Mouse (Mus musculus) ES-E14 (cell line): ENCODE data around the gene Sars2. TPM values are rescaled to one million over a fixed set of nuclear protein-coding genes. Genes with fewer than 3 reads are reported as not detected.

Experiments used
- DNase-seq: peaks from one replicate; pipeline ENCODE4 v3.0.0-alpha.2; 2013; ENCODE audit warnings: low read depth, low spot score
- H3K27ac ChIP-seq: 2 replicates; pipeline ENCODE4 v1.5.1; 2012; ENCODE audit warnings: low read depth, mild to moderate bottlenecking, low read length, moderate library complexity, mixed read lengths; ENCODE audit not compliant: poor library complexity, insufficient read depth, severe bottlenecking
- H3K36me3 ChIP-seq: 2 replicates; pipeline ENCODE4 v1.6.1; 2012; ENCODE audit warnings: mild to moderate bottlenecking, low read length, moderate library complexity, mixed read lengths; ENCODE audit not compliant: control insufficient read depth, poor library complexity, insufficient read depth, severe bottlenecking
- H3K4me1 ChIP-seq, 2 experiments: fragments of 150-350 bp in 1 of 2; sonication (generic) in 1 of 2; 2 replicates each; pipeline ENCODE4 v1.6.1; 2012; ENCODE audit warnings: low read length in 2 of 2, mild to moderate bottlenecking in 1 of 2, mixed read lengths in 1 of 2; ENCODE audit not compliant: control insufficient read depth in 2 of 2, insufficient read depth in 2 of 2, poor library complexity in 1 of 2
- H3K4me3 ChIP-seq, 2 experiments: fragments of 150-350 bp in 1 of 2; sonication (generic) in 1 of 2; 2 replicates each; pipeline ENCODE4 v1.5.1; 2012; ENCODE audit warnings: low read length in 2 of 2, low read depth in 1 of 2, mild to moderate bottlenecking in 1 of 2, mixed read lengths in 1 of 2; ENCODE audit not compliant: insufficient read depth in 1 of 2, poor library complexity in 1 of 2, severe bottlenecking in 1 of 2
- H3K9ac ChIP-seq: 2 replicates; pipeline ENCODE4 v1.6.1; 2012; ENCODE audit warnings: low read depth, mild to moderate bottlenecking, low read length, mixed read lengths; ENCODE audit not compliant: poor library complexity, insufficient read depth, severe bottlenecking
- H3K9me3 ChIP-seq: fragments of 150-350 bp; sonication (generic); 2 replicates; pipeline ENCODE4 v1.6.1; 2012; ENCODE audit warnings: low read depth, mild to moderate bottlenecking, low read length; ENCODE audit not compliant: control insufficient read depth, insufficient read depth
- CHD2 ChIP-seq: IDR thresholded peaks from 2 replicates; pipeline ENCODE4 v1.6.1; 2014; ENCODE audit warnings: mild to moderate bottlenecking, low read depth, low read length, inconsistent platforms
- HCFC1 ChIP-seq: IDR thresholded peaks from 2 replicates; pipeline ENCODE4 v1.6.1; 2012; ENCODE audit warnings: low read length, inconsistent platforms, borderline replicate concordance; ENCODE audit not compliant: insufficient read depth
- MAFK ChIP-seq: IDR thresholded peaks from 2 replicates; pipeline ENCODE4 v1.6.1; 2014; ENCODE audit warnings: mild to moderate bottlenecking, low read depth, low read length, inconsistent platforms; ENCODE audit not compliant: insufficient read depth
- ZC3H11A ChIP-seq: IDR thresholded peaks from 2 replicates; pipeline ENCODE4 v1.6.1; 2012; ENCODE audit warnings: low read depth, mild to moderate bottlenecking, inconsistent platforms, low read length, borderline replicate concordance
- ZNF384 ChIP-seq: IDR thresholded peaks from 2 replicates; pipeline ENCODE4 v1.6.1; 2012; ENCODE audit warnings: low read depth, low read length, inconsistent platforms
- in situ Hi-C, 2 experiments: fragments of 600-800 bp; cut with MboI; formaldehyde crosslinking; loops; one replicate each; pipeline ENCODE4 v1.15.1; 2025; ENCODE audit warnings: low sequenced_read_pairs in 2 of 2, inconsistent platforms in 1 of 2; ENCODE audit not compliant: unreplicated experiment in 2 of 2
- total RNA-seq: library from RNA; depleted of rRNA; stranded (reverse); fragments of 300-350 nt; gene quantifications from 2 replicates; pipeline ENCODE4 v1.2.3, GENCODE M21; 2012

Sars2 gene
- total RNA-seq, 1 experiment: 25.2 TPM

GRCm38 (mm10) chr7:28717726-28718125, 24.1 kb upstream of the Sars2 start:
- TF ChIP-seq MAFK: no peak
- no peaks in the 10 kb centered on the region for H3K36me3 ChIP-seq
- DNase-seq: no peak
- H3K27ac ChIP-seq: no peak overlapping the region
- peaks cover 2 to 17% of the 10 kb centered on the region in 2 experiments; a peak in 3 of 4 replicates for H3K4me1 ChIP-seq
- in situ Hi-C loops: loop anchor here in 1 of 2 experiments (5.0 kb wide), 1 partner anchor 100 kb away; no protein-coding TSS in a partner anchor
- H3K9me3 ChIP-seq: no peaks in the 10 kb centered on the region
- no peak overlapping the region; a peak in 2 of 4 replicates for H3K4me3 ChIP-seq
- H3K9ac ChIP-seq: no peak overlapping the region

GRCm38 (mm10) chr7:28719159-28719558, 22.6 kb upstream of the Sars2 start:
- DNase-seq: no peak
- no peak overlapping the region for H3K9ac ChIP-seq
- H3K4me3 ChIP-seq: no peak overlapping the region
- peaks cover 2 to 10% of the 10 kb centered on the region in 2 experiments; a peak in 3 of 4 replicates for H3K4me1 ChIP-seq
- no peaks in the 10 kb centered on the region for H3K36me3 ChIP-seq
- no peak overlapping the region; the same call in 1 of the 2 replicates for H3K27ac ChIP-seq
- in situ Hi-C loops: loop anchor here in 1 of 2 experiments (5.0 kb wide), 1 partner anchor 102 kb away; no protein-coding TSS in a partner anchor
- TF ChIP-seq ZNF384 (no peak), HCFC1 (no peak), MAFK (no peak), CHD2 (no peak), ZC3H11A (no peak)
- H3K9me3 ChIP-seq: no peaks in the 10 kb centered on the region

GRCm38 (mm10) chr7:28719650-28720049, 22.1 kb upstream of the Sars2 start:
- in situ Hi-C loops: loop anchor here (5.0 to 10.0 kb wide), 2 partner anchors 102 to 115 kb away; no protein-coding TSS in a partner anchor
- peak overlapping the region; percentile 6; the same call in 1 of the 2 replicates for H3K27ac ChIP-seq
- no peaks in the 10 kb centered on the region for H3K36me3 ChIP-seq
- H3K4me3 ChIP-seq: no peak overlapping the region
- TF ChIP-seq ZC3H11A: no peak
- no peak for TF ChIP-seq CHD2
- TF ChIP-seq HCFC1: no peak
- no peak for TF ChIP-seq MAFK
- TF ChIP-seq ZNF384: no peak
- no peak overlapping the region; the same call in 1 of the 2 replicates for H3K9ac ChIP-seq
- H3K4me1 ChIP-seq: peaks cover 2 to 8% of the 10 kb centered on the region in 2 experiments; a peak in 3 of 4 replicates
- no peaks in the 10 kb centered on the region for H3K9me3 ChIP-seq
- no peak for DNase-seq

GRCm38 (mm10) chr7:28720753-28721537, 20.8 kb upstream of the Sars2 start:
- in situ Hi-C loops: loop anchor here in 1 of 2 experiments (10.0 kb wide), 1 partner anchor 116 kb away; no protein-coding TSS in a partner anchor
- no peaks in the 10 kb centered on the region for H3K9me3 ChIP-seq
- no peak for TF ChIP-seq ZNF384
- no peak for TF ChIP-seq MAFK
- TF ChIP-seq CHD2: no peak
- no peak for TF ChIP-seq ZC3H11A
- TF ChIP-seq HCFC1: no peak

More at GRCm38 (mm10) chr7:28720753-28721537, 20.8 kb upstream of the Sars2 start:
- H3K9ac ChIP-seq: no peak overlapping the region
- no peak overlapping the region for H3K4me3 ChIP-seq
- DNase-seq: no peak
- H3K36me3 ChIP-seq: peaks cover 2% of the 10 kb centered on the region; the same call in 1 of the 2 replicates
- H3K4me1 ChIP-seq: peaks cover 2 to 6% of the 10 kb centered on the region in 2 experiments; a peak in 3 of 4 replicates
- H3K27ac ChIP-seq: no peak overlapping the region
